Mouse (Mus musculus): ENCODE measurements around the gene Gm21488. TPM values are rescaled to one million over a fixed set of nuclear protein-coding genes. Genes with fewer than 3 reads are reported as not detected.
"Not testable (repeated sequence)": the region's sequence is repeated elsewhere in the genome, so short reads cannot be mapped to it uniquely, and the experiment has no call there.

Gene Gm21488
- not detected in 2 replicates for polyA plus RNA-seq (2012; ENCODE audit: insufficient read depth, low replicate concordance)

DNA sequence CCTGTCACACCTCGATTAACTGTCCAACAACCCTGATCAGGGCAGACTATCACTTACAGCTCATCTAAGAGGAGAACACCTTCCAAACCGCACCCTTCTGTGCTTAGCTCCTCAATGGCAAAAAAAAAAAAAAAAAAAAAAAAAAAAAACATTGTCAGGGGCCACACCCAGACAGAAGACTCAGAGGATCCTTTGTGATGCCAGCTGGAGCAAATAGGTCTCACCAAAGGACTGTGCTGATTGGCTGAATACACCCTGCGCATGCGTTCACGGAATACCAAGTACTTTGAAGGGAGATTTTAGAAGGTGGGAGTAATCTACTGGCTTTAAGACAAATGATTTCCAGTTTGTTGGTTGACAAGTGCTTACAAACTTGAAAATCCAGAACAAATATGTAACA, at the start of gene Gm21488:
Gene Gm21488 (minus strand): TSS at position 101 of the 400 bp plus-strand sequence.
- not testable (repeated sequence) for H3K4me1 ChIP-seq; H3K36me3 ChIP-seq (replicated peaks; ENCODE audit: low read length); H3K4me3 ChIP-seq (replicated peaks); H3K27me3 ChIP-seq (replicated peaks); H3K9me3 ChIP-seq
